Mouse (Mus musculus) lung, adult 2 months (tissue): ENCODE measurements around the gene 2610507B11Rik. TPM values are rescaled to one million over a fixed set of nuclear protein-coding genes. Genes with fewer than 3 reads are reported as not detected.
A peak's percentile ranks its signal among the peaks of the same experiment; 100 is the strongest.
"Not testable (repeated sequence)": the region's sequence is repeated elsewhere in the genome, so short reads cannot be mapped to it uniquely, and the experiment has no call there.

Experiments used
- DNase-seq: peaks from one replicate; pipeline ENCODE4 v3.0.0; 2022
- H3K4me1 ChIP-seq: fragments of 200-500 bp; 2 replicates; pipeline ENCODE4 v1.6.1; 2011; ENCODE audit warnings: low read length; ENCODE audit not compliant: control insufficient read depth, insufficient read depth
- H3K4me3 ChIP-seq: fragments of 200-500 bp; replicated peaks from 2 replicates; pipeline ENCODE3; 2011; ENCODE audit warnings: low read depth, mild to moderate bottlenecking, control low read depth, low read length; ENCODE audit errors: extremely low read depth
- CTCF ChIP-seq: fragments of 200-500 bp; IDR thresholded peaks from 2 replicates; pipeline ENCODE4 v1.5.1; 2011; ENCODE audit warnings: mild to moderate bottlenecking, low read length, control low read depth; ENCODE audit not compliant: insufficient read depth
- POLR2A ChIP-seq: fragments of 200-500 bp; IDR thresholded peaks from 2 replicates; pipeline ENCODE4 v1.6.1; 2011; ENCODE audit warnings: low read depth, mild to moderate bottlenecking, control low read depth, low read length, borderline replicate concordance; ENCODE audit errors: extremely low read depth
- WGBS: fragments of 180-500 bp; shearing (Covaris S2); methylation state at CpG from one replicate; pipeline ENCODE4 v1.1.7; 2018; 5-methylcytosine and 5-hydroxymethylcytosine counted together
- polyA plus RNA-seq: library from polyadenylated mRNA; depleted of rRNA; stranded (reverse); fragments of >200 nt; gene quantifications from 2 replicates; pipeline ENCODE4 v1.2.3, GENCODE M21; 2012

The 2610507B11Rik gene
- polyA plus RNA-seq, 1 experiment, result 65.4 TPM

DNA sequence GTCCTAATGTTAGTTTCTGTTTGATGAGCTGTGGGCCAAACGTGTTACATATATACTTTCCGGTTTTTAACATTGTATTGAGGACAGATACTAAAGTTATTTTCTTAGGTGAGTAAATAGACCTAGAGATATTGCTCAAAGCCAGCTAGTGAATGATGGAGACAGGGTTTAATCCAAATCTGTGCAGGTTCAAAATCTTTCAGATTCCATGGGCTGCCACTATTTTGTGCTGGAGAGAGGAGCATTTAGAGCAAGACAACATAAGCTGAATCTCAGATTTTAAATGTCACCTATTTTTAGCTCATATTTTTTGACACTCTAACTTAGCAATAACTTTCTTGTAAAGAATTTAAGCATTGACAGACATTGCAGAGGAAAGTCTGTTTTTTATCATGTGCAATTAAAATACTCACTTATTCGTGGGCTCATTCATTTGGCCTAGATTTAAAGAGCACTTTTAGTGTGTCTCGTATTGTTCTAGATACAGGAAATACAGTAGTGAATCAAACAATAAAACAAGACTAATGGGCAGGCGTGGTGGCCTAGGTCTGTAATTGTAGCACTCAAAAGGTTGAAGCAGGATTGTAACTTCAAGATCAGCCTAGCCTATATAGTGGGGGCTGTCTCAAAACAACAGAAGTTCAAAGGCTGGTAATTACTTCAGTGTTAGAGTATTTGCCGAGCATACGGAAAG lies 15.1 kb upstream of the 2610507B11Rik start:
- DNase-seq, result no peak
- peak overlapping the region; percentile 98 for H3K4me3 ChIP-seq
- WGBS, result 17% methylated on average over 7 of the region's 7 CpGs
- TF ChIP-seq POLR2A, result no peak
- no peak for TF ChIP-seq CTCF
- H3K4me1 ChIP-seq, result peaks cover 4% of the 10 kb centered on the region

- Histone ChIP-seq H3K4me1 (peaks cover 4% of the 10 kb centered on the region), H3K4me3 (no peak overlapping the region)
- TF ChIP-seq POLR2A (no peak), CTCF (no peak)
- DNase-seq, result no peak
- 39% methylated on average over 3 of the region's 3 CpGs for WGBS
Observed at GRCm38 (mm10) chr11:78247012-78247348, 14.6 kb upstream of the 2610507B11Rik start.

- Histone ChIP-seq H3K4me1 (peaks cover 4% of the 10 kb centered on the region), H3K4me3 (no peak overlapping the region)
- DNase-seq, result no peak
- WGBS, result 68% methylated on average over 4 of the region's 4 CpGs
- TF ChIP-seq CTCF (no peak), POLR2A (no peak)
Observed at GRCm38 (mm10) chr11:78247727-78248140, 13.8 kb upstream of the 2610507B11Rik start.

DNA sequence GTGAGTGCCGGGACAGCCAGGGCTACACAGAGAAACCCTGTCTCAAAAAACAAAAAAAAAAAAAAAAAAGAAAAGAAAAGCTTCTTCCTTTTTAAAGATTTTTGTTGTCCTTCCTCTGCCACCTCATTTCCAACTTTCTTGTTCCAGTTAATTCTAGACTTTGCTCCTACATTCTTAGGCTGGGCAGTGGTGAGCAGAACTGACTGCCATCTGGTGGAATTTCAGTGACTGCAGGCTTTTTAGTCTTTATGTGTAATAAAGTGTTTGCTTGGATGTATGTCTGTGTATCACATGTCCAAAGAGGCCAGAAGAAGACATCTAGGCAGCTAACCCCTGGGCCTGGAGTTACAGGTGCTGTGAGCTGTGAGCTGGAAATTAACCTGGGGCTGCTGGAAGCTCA lies 4.9 kb upstream of the 2610507B11Rik start:
- no peak for TF ChIP-seq CTCF
- TF ChIP-seq POLR2A, result no peak
- WGBS, result 89% methylated on average over 1 of the region's 1 CpGs
- no peak for DNase-seq
- no peak overlapping the region for H3K4me3 ChIP-seq
- no peaks in the 10 kb centered on the region for H3K4me1 ChIP-seq

- TF ChIP-seq CTCF (no peak), POLR2A (no peak)
- Histone ChIP-seq H3K4me1 (no peaks in the 10 kb centered on the region), H3K4me3 (no peak overlapping the region)
- 71% methylated on average over 2 of the region's 2 CpGs for WGBS
- DNase-seq, result no peak
Observed at GRCm38 (mm10) chr11:78260489-78261258, 878 bp upstream of the 2610507B11Rik start.

DNA sequence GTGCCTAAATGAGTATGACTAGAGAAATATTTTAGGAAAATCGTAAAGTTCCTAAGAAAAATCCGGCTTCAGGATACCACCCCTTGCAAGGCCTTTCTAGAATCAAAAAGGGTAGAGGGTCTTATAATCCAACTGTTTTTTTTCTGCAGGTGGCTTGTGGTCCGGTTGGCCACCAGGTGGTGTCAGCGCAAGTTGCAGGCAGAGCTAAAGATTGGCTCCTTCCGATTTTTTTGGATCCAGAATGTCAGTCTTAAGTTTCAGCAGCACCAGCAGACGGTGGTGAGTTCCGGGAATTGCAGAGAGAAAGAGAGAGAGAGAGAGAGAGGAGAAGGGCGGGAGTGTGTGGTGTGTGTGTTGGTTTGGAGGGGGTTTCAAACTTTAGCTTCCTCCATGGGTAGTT lies 998 bp downstream of the 2610507B11Rik start:
- no peaks in the 10 kb centered on the region for H3K4me1 ChIP-seq
- peak overlapping the region; percentile 39 for H3K4me3 ChIP-seq
- peak; percentile 28 for DNase-seq
- TF ChIP-seq CTCF, result peak; percentile 66
- TF ChIP-seq POLR2A, result no peak
- 4% methylated on average over 8 of the region's 8 CpGs for WGBS

- no peak for DNase-seq
- H3K4me3 ChIP-seq, result no peak overlapping the region
- 86% methylated on average over 6 of the region's 6 CpGs for WGBS
Observed at GRCm38 (mm10) chr11:78265571-78265970, 4.0 kb downstream of the 2610507B11Rik start.

GRCm38 (mm10) chr11:78271986-78272385 lies 10.4 kb downstream of the 2610507B11Rik start:
- H3K4me1 ChIP-seq, result no peaks in the 10 kb centered on the region
- DNase-seq, result no peak
- no peak overlapping the region for H3K4me3 ChIP-seq
- TF ChIP-seq POLR2A, result no peak
- no peak for TF ChIP-seq CTCF
- 86% methylated on average over 13 of the region's 13 CpGs for WGBS

More at GRCm38 (mm10) chr11:78265571-78265970, 4.0 kb downstream of the 2610507B11Rik start:
- no peaks in the 10 kb centered on the region for H3K4me1 ChIP-seq
- no peak for TF ChIP-seq CTCF
- no peak for TF ChIP-seq POLR2A

DNA sequence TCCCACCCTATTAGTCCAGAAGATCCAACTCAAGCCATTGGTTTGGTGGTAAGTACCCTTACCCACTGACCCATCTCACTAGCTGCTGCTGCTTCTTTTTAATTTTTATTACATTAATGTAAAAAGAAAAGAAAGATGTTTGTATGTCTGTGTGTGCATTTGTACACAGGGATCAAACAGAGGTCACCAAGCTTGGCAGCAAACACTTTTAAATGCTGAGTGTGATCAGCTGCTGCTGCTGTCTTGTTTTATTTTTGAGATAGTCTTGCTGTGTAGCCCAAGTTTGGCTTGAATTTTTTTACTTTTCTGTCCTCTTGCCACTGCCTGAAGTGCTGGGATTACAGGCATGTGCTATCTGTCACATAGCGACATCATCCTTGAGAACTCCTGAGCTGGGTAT lies 14.0 kb downstream of the 2610507B11Rik start:
- DNase-seq, result no peak
- H3K4me3 ChIP-seq, result no peak overlapping the region
- 92% methylated on average over 1 of the region's 1 CpGs for WGBS
- TF ChIP-seq CTCF (no peak), POLR2A (no peak)
- no peaks in the 10 kb centered on the region for H3K4me1 ChIP-seq

DNA sequence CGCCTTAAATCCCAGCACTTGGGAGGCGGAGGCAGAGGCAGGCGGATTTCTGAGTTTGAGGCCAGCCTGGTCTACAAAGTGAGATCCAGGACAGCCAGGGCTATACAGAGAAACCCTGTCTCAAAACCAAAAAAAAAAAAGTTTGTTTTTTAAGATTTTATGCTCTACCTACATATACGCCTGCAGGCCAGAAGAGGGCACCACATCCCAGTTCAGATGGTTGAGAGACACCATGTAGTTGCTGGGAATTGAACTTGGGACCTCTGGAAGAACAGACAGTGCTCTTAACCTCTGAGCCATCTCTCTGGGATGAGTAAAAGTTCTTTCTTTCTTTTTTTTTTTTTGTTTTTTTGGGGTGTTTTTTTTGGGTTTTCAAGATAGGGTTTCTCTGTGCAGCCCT lies 14.6 kb downstream of the 2610507B11Rik start:
- 95% methylated on average over 4 of the region's 4 CpGs for WGBS
- not testable (repeated sequence) for DNase-seq

More for the DNA sequence above, 14.6 kb downstream of the 2610507B11Rik start:
- H3K4me3 ChIP-seq, H3K4me1 ChIP-seq: not testable (repeated sequence)
